Mouse (Mus musculus): ENCODE results near the gene Duxbl3. TPM values are rescaled to one million over a fixed set of nuclear protein-coding genes. Genes with fewer than 3 reads are reported as not detected.

Gene Duxbl3
- polyA plus RNA-seq, 1 experiment from 2014 or later: 0.62 TPM

GRCm38 (mm10) chr14:26306032-26306431 lies 48.3 kb downstream of the Duxbl3 start:
- Histone ChIP-seq H3K4me2 (ENCODE audit: low read depth, low read length) (no peak overlapping the region), H3K9me3 (replicated peaks; ENCODE audit: control insufficient read depth, low read length) (no peaks in the 10 kb centered on the region), H3K9ac (ENCODE audit: low read length) (no peak overlapping the region), H3K27me3 (ENCODE audit: control insufficient read depth, insufficient read depth, low read length) (no peaks in the 10 kb centered on the region), H3K27ac (ENCODE audit: low read length) (no peak overlapping the region), H3K4me1 (ENCODE audit: control insufficient read depth, insufficient read depth, low read length) (no peaks in the 10 kb centered on the region), H3K36me3 (ENCODE audit: control insufficient read depth, insufficient read depth, low read length) (no peaks in the 10 kb centered on the region), H3K4me3 (replicated peaks; ENCODE audit: low read length) (no peak overlapping the region)
- ATAC-seq (ENCODE audit: insufficient read depth, low FRiP score): no peak
- WGBS: 55% methylated on average over 2 of the region's 2 CpGs

- Histone ChIP-seq H3K4me3 (replicated peaks; ENCODE audit: low read length) (no peak overlapping the region), H3K9ac (ENCODE audit: low read length) (no peak overlapping the region), H3K4me2 (ENCODE audit: low read depth, low read length) (no peak overlapping the region), H3K4me1 (ENCODE audit: control insufficient read depth, insufficient read depth, low read length) (no peaks in the 10 kb centered on the region), H3K9me3 (replicated peaks; ENCODE audit: control insufficient read depth, low read length) (no peaks in the 10 kb centered on the region), H3K27ac (ENCODE audit: low read length) (no peak overlapping the region), H3K27me3 (ENCODE audit: control insufficient read depth, insufficient read depth, low read length) (no peaks in the 10 kb centered on the region), H3K36me3 (ENCODE audit: control insufficient read depth, insufficient read depth, low read length) (no peaks in the 10 kb centered on the region)
- 87% methylated on average over 6 of the region's 6 CpGs for WGBS
- no peak for ATAC-seq (ENCODE audit: insufficient read depth, low FRiP score)
These were observed 51.1 kb downstream of the Duxbl3 start for GRCm38 (mm10) chr14:26308813-26309212.

GRCm38 (mm10) chr14:26309511-26309910 lies 51.7 kb downstream of the Duxbl3 start:
- no peak for ATAC-seq (ENCODE audit: insufficient read depth, low FRiP score)
- 72% methylated on average over 1 of the region's 1 CpGs for WGBS
- H3K36me3 ChIP-seq (ENCODE audit: control insufficient read depth, insufficient read depth, low read length): no peaks in the 10 kb centered on the region

GRCm38 (mm10) chr14:26316246-26316730 lies 58.5 kb downstream of the Duxbl3 start:
- no peak for ATAC-seq (ENCODE audit: insufficient read depth, low FRiP score)

More at GRCm38 (mm10) chr14:26309511-26309910, 51.7 kb downstream of the Duxbl3 start:
- Histone ChIP-seq H3K27me3 (ENCODE audit: control insufficient read depth, insufficient read depth, low read length) (no peaks in the 10 kb centered on the region), H3K9ac (ENCODE audit: low read length) (no peak overlapping the region), H3K9me3 (replicated peaks; ENCODE audit: control insufficient read depth, low read length) (no peaks in the 10 kb centered on the region), H3K4me3 (replicated peaks; ENCODE audit: low read length) (no peak overlapping the region), H3K27ac (ENCODE audit: low read length) (no peak overlapping the region), H3K4me2 (ENCODE audit: low read depth, low read length) (no peak overlapping the region), H3K4me1 (ENCODE audit: control insufficient read depth, insufficient read depth, low read length) (no peaks in the 10 kb centered on the region)

More at GRCm38 (mm10) chr14:26316246-26316730, 58.5 kb downstream of the Duxbl3 start:
- Histone ChIP-seq H3K9me3 (replicated peaks; ENCODE audit: control insufficient read depth, low read length) (no peaks in the 10 kb centered on the region), H3K27me3 (ENCODE audit: control insufficient read depth, insufficient read depth, low read length) (no peaks in the 10 kb centered on the region), H3K4me1 (ENCODE audit: control insufficient read depth, insufficient read depth, low read length) (no peaks in the 10 kb centered on the region), H3K4me2 (ENCODE audit: low read depth, low read length) (no peak overlapping the region), H3K4me3 (replicated peaks; ENCODE audit: low read length) (no peak overlapping the region), H3K27ac (ENCODE audit: low read length) (no peak overlapping the region), H3K9ac (ENCODE audit: low read length) (no peak overlapping the region), H3K36me3 (ENCODE audit: control insufficient read depth, insufficient read depth, low read length) (no peaks in the 10 kb centered on the region)
- WGBS: 52% methylated on average over 3 of the region's 3 CpGs

Other genes with a start within 250 kb of the Duxbl3 start
- 55.8 and 60.4 TPM in 2 replicates for gene Gm9780, start 215.3 kb upstream of the Duxbl3 start, polyA plus RNA-seq (2015; fragmentation: Nextera tagmentation; extraction: Ambion mirVana)
- 47.8 and 56.8 TPM in 2 replicates for gene Tmem254c, start 190.6 kb upstream of the Duxbl3 start, polyA plus RNA-seq (2015; fragmentation: Nextera tagmentation; extraction: Ambion mirVana)
- not detected in 2 replicates for gene Cphx2, start 176.4 kb upstream of the Duxbl3 start, polyA plus RNA-seq (2015; fragmentation: Nextera tagmentation; extraction: Ambion mirVana)
- gene Cphx3, start 175.7 kb upstream of the Duxbl3 start, polyA plus RNA-seq (2015; fragmentation: Nextera tagmentation; extraction: Ambion mirVana): 0.31 TPM in 1 of 2 replicates, not detected in the other
- 0.96 and 2.2 TPM in 2 replicates for gene Duxbl2, start 139.6 kb upstream of the Duxbl3 start, polyA plus RNA-seq (2015; fragmentation: Nextera tagmentation; extraction: Ambion mirVana)
- gene Plac9b, start 75.5 kb upstream of the Duxbl3 start, polyA plus RNA-seq (2015; fragmentation: Nextera tagmentation; extraction: Ambion mirVana): 53.2 and 61.1 TPM in 2 replicates
- gene Tmem254b, start 50.9 kb upstream of the Duxbl3 start, polyA plus RNA-seq (2015; fragmentation: Nextera tagmentation; extraction: Ambion mirVana): 51.4 and 77.4 TPM in 2 replicates